Mouse (Mus musculus): Measurements from ENCODE around the gene Pnkp.

The Pnkp gene

DNA sequence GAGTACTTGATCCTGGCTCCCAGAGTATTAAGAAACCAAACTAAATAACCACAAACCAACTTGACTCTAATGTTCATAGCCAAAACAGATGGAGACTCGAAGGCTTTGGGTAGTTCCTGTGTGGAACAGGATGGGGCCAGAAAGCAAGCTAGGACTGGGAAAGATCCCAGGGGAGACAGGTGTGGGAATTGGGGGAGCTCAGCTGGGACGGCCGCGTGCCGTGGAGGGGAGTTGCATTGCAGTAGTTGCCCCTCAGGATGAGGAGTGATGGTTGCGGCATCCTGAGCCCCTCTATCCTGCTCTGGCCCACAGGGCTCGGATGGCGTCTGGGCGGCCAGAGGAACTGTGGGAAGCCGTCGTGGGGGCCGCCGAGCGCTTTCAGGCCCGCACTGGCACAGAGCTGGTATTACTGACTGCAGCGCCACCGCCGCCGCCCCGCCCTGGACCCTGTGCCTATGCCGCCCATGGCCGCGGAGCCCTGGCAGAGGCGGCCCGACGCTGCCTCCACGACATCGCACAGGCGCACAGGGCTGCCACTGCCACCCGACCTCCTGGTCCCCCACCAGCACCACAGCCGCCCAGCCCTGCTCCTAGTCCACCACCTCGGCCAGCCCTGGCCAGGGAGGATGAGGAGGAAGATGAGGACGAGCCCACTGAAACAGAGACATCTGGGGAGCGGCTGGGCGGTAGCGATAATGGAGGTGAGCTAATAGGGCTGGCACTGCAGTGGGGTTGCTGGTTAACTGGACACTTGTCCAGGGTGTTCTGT is 4.5 kb upstream of the Pnkp start:
- DNase-seq (ENCODE audit: low read depth, low spot score) = no peak

DNA sequence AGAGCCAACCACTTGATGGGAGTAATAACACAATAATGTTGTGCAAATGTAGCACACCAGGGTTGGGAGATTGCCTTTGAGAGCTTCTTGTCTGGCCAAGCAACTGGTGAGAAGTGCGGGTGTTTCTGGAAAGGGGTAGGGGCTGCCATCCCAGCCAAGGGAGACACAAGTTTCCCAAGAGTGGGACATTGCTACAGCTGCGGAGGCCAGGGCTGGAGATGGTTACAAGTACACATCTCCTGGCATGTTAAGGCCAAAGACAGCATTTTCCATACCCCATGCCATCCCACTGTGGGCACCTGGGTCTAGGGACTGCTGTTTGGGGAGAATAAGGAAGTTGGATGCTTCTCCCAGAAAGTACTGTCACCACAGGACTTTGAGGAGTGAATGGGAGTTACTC is 3.9 kb upstream of the Pnkp start:
- DNase-seq (ENCODE audit: low read depth, low spot score) = no peak

DNA sequence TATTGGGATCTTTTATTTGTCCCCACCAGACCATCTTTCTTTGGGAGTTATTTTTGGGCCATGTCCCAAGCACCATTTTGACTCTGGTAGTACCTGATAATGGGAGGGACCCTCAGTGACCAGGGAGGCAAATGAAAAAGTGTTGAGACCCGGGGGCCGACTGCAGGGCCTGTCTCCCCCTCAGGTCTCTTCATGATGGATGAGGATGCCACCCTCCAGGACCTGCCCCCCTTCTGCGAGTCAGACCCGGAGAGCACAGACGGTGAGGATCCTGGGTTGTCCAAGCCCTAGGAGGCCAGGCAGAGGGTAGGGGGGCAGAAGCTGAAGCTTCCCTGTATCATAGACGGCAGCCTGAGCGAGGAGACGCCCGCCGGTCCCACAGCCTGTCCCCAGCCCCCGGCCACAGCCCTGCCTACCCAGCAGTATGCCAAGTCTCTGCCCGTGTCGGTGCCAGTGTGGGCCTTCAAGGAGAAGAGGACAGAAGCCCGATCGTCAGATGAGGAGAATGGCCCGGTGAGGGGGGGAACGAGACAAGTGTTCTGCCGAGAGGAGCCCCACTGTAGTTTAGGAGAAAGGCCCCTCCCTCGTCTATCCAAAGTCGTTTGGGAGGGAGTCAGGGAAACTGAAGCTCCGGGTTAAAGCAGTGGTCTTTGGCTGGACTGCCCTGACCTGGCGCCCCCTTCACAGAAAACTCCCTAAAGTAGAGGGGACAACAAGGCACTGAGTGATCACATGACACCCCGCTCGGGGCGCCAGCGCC is 3.2 kb upstream of the Pnkp start:
- no peak for DNase-seq (ENCODE audit: low read depth, low spot score)

DNA sequence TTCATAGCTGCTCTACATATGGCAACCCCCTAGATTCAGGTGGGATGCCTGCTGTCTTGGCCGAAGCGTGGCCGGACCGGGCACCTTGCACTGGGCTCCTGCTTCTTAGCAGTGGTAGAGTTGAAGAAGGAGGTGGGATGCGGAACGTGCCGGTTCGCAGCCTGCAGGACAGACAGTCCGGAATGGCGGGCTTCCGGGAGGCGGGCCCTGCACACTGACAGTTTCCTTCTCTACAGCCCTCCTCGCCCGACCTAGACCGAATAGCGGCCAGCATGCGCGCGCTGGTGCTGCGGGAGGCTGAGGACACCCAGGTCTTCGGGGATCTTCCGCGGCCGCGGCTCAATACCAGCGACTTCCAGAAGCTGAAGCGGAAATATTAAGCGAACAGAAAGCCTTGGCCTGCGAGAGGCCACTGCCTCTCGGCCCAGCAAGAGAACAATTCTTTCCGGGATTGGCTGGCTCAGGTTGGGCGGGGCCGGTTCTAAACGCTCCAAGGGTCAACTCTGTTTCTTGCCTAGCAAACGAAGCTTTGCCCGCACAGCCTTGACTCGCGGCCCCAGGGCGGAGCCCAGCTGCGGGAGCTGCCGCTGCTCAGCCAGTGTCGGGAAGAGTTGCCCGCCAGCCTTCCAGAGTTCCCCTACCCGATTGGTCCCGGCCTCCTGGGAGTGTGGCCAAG is 2.4 kb upstream of the Pnkp start:
- DNase-seq (ENCODE audit: low read depth, low spot score) = no peak

DNA sequence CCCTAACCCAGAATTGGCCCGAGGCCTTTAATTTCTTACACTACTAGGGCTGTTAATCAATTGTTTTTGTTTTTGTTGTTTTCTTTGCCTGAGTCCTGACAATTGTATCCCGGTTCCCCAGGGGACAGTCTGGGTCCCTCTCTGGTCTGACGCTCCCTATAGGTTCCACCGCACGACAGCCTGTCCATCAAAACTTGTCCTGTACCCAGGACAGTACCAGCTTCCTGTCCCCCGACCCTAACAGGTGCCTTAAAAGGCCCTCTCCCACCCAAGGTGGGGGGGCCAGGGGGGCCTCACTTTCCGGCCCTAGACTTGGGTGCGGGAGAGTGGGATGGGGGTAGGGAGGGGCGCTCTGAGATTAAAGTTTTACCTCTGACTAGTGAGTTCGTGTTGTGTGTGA is 1.9 kb upstream of the Pnkp start:
- no peak for DNase-seq (ENCODE audit: low read depth, low spot score)

DNA sequence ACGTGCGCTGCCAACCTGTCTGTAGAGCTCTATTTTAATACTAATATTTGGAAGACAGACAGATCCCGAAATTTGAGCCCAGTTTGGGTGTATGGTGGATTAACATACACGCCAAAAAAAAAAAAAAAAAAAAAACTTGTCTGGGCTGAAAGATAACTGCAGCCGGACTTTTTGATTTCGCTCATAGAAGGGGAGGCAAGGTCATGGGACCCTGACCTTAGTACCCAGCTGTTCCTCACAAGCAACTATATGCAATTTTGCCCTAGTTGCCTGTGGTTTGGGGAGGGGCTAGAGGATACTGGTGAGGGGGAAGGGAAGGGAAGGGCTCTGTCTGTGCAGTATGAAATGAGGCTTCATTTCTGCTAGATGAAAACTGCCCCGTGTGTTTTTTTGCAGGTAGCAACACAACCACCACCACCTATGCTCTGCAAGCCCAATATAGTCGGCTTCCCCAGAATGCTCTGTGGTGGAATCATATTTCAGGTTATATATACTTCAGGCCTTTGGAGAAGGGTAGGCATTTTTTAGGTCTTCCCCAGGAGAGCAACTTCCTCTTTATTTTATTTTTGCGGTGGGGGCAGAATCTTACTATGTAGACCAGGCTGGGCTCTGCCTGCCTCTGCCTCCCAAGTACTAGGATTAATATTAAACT is 548 bp upstream of the Pnkp start:
- no peak for DNase-seq (ENCODE audit: low read depth, low spot score)

DNA sequence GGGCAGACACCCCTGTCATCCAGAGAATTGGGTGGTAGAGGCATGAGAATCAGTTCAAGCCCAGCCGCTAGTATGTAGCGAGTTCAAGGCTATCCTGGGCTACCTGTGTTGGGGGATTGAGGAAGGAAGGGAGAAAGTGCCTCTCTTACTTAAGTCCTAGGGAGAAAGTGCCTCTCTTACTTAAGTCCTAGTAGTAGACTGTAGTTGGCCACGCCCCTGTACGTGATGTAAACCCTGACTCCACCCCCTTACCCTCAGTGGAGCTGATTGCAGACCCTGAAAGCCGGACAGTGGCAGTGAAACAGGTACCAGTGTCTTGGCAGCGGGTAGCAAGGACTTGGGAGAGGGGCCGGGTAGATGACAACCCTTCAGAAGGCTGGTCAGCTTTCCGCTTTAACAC is 966 bp downstream of the Pnkp start:
- DNase-seq (ENCODE audit: low read depth, low spot score) = no peak

DNA sequence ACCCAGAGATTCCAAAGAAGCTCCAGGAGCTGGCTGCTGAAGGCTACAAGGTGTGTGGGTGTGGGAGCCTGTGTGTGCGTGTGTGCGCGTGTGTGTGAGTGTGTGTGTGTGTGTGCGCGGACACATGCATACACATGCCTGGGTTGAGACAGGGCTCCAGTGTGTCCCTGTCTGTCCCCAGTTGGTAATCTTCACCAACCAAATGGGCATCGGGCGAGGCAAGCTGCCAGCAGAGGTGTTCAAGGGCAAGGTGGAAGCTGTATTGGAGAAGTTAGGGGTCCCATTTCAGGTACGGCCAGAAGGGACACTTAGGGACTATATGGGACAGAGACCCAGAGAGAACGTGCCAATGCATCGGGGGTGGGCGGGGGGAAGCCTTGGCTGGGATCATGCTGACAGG is 3.0 kb downstream of the Pnkp start:
- DNase-seq (ENCODE audit: low read depth, low spot score) = no peak

DNA sequence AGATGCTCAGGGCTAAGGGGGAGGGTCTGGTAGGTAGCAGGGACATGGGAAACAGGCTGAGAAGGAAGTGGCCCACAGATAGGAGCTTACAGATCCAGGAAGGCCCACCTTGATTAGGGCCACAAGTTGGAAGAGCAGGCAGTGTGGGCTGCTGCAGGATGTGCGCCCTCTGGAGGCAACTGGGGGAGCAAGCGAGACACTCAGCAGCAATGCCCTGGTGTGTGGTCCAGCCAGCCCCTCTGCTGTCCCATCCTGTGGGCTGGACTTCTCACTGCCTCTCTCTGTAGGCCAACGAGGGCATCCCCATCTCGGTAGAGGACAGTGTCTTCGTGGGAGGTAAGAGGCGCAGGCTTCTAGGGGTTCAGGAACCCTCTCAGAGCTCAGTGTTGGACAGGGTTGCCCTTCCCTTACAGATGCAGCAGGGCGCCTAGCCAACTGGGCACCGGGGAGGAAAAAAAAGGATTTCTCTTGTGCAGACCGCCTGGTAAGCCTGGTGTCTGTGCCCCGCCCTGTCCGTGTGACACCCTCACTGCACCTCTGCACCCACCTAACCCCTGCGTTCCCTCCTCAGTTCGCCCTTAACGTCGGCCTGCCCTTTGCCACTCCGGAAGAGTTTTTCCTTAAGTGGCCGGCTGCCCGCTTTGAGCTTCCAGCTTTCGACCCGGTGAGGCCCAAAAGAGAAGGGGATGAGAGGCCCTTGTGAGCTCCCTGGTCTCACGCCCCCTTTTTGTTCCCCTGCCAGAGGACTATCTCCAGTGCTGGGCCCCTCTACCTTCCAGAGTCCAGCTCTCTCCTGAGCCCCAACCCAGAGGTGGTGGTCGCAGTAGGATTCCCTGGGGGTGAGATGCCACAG is 3.9 kb downstream of the Pnkp start:
- no peak for DNase-seq (ENCODE audit: low read depth, low spot score)

DNA sequence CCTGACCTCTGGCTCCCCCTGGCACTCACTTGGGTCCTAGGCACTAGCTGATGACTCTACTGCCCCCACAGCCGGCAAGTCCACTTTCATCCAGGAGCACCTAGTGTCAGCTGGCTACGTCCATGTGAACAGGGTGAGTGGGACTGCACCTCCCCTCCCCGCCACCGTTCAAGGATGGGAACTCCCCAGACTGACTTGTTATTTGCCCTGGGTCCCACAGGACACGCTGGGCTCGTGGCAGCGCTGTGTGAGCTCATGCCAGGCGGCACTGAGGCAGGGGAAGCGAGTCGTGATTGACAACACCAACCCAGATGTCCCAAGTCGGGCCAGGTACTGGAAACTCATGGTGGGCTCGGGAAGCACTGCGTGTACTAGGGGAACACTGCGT is 4.5 kb downstream of the Pnkp start:
- DNase-seq (ENCODE audit: low read depth, low spot score) = no peak

DNA sequence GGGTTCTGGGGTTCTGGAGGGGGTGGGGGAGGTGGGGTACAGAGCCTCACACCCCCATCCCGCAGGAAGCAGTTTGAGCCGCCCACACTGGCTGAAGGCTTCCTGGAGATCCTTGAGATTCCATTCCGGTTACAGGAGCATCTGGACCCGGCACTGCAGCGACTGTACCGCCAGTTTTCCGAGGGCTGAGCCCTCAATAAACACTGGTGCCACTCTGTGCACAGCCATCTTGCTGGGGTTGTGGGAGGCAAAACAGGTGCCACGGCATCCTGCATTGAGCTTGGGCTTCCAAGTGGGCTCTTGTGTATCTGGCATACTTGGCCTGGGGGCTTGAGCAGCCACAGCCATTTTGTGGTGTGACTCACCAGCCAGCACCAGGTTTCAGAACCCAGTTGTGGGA is 5.5 kb downstream of the Pnkp start:
- no peak for DNase-seq (ENCODE audit: low read depth, low spot score)

DNA sequence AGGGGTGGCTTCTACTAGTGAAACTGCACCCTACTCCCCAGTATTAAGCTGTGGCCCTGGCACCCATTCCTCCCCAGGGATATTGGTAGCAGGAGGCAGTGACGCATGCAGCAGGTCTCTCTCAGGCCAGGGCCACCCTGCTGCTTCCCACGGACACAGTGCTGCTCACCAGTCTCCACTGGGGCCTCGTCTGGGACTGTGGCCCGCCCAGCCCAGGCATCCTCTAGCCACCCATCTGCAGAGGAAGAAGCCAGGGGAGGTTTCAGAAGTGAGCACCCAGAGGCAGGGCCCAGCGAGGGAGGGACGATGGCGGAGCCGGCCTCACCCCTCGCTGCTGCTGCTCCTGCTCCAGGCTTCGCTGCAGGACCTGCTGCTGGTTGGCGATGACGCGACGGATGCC is 6.3 kb downstream of the Pnkp start:
- DNase-seq (ENCODE audit: low read depth, low spot score) = no peak

DNA sequence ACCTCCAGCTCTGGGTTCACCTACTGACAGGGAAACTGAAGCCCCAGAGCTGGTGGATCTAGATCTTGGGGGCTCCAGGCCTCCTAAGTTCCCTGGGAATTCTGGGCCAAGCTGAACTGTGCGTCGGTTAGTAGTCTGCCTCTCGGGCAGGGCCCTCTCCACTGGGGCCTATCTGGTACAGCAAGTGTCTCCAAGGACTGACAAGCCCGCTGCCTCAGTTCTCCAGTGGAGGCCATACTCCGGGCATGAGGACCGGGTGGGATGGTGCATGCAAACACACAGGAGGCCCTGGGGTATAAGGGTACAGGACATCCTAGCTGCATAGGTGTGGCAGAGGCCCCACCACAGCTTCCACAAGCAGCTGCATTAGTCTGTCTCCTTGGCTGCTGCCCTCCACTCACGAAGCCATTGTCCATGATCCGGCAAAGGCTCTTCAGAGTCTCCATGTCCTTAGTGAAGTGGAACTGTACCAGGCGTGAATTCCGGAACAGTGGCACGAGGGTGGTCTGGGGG is 7.1 kb downstream of the Pnkp start:
- no peak for DNase-seq (ENCODE audit: low read depth, low spot score)

DNA sequence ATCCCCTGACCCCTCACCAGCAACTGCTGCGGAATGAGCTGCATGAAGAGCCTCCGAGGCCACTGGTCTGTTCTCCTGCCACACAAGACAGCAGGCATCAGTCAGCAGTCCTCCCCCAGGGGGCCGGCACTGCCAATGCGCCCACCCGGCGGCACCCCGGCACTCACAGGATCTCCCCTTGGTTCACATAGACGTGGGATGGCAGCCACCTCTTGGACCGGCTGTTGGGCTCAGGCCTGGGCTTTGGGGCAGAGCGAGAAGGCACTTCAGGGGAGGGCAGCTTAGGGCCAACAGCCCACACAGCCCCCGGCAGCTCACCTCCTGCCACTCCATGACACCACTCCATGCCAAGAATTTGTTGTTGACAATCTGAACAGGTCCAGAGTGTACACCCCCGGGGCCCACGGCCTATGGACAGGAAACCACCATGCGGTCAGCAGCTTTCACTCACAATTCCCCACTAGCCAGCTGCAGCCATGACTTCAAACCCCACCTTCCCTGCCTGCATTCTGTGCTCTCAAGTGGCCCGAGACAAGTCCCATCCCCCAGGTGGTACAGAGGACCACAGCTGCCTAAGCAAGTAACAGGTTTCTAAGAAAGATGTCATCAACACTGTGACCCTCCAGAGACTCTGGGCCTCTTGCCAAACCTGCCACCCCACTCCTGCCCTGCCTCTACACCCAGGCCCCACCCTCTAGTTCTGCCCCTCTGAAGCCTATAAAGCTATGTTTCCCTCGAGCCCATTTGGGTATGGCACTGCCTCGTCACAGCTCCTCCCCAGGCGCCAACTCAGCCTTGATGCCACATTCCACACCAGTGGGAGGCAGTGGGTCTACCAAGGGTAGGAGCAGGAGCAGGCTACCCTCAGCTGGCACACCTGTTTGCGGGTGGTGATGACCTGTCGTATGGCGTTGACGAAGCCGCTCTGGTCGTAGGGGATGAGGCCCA is 7.9 kb downstream of the Pnkp start:
- DNase-seq (ENCODE audit: low read depth, low spot score) = no peak

DNA sequence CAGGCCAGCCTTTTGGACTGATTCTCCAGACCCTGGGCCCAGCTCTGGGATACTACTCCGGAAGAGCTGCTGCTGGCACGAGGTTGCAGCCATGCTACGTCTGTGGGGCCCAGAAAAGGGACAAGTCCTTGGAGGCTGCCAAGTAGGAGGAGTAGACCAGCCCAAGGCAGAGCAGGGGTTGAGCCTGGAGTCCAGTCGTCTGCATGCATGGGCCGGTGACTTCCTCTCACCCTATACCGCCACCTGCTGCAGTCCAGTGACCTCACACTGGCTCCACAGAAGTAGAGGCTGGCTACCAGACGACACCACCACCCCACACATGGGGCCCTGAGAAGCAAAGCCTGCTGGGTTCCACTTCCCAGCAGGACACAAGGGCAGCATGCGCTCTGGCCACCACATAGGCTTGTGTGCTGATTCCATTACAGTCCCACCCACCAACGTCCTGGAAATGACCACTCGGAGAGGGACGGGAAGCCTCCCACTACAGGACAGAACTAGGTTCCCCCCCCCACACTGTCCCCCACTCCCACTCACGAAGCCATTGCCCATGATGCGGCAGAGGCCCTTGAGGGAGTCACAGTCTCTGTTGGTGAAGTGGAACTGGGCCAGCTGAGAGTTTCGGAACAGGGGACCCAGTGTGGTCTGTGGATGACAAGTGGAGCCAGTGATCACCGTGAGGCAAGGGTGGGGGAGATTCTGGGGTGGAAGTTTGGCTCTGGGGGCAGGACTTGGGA is 9.5 kb downstream of the Pnkp start:
- DNase-seq (ENCODE audit: low read depth, low spot score) = no peak

DNA sequence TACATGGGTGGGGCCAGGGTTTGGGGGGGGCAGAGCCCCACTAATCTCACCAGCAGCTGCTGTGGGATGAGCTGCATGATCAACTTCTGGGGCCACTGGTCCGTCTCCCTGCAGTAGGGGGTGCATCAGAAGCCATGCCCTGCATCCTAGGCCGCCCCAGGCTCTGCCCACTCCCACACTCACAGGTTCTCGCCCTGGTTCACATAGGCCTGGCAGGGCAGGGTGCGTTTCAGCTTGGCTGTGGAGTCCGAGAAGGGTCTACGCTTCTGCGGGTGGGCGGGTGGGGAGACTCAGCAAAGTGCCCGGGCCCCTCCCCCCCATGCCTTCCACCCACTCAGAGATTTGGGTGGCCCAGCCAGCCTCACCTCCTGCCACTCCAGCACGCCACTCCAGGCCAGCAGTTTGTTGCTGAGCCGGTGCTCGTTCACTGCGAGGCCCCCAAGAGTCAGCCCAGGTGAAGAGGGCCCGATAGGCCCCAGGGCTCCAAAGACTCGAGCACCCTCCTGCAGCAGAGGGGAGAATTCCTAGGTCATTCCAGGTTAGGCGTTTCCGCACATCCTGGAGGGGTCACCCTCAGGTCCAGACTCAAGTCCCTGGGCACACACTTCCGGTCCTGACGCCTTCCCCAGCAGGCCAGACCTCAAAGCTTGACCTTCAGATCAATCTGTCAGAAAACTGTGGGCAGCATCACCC is 10.2 kb downstream of the Pnkp start:
- no peak for DNase-seq (ENCODE audit: low read depth, low spot score)

DNA sequence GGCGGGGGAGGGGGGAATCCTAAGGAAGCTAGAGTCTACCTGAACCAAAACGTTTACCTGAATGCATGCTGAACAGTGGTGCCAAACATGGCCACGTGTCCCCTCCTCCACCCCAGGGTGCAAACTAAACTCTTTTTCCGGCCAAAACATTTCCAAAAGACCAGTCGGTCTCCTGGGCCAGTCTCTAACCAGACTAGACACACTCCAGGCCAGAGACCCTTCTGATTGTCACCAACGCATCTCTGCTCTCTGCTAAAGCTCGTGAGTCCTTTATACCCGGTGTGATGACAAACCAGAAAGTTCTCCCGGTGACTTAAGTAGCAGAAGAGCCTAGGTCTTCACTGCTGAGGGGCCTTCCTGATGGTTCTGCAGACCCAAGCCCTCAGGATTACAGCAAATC is 10.9 kb downstream of the Pnkp start:
- no peak for DNase-seq (ENCODE audit: low read depth, low spot score)

DNA sequence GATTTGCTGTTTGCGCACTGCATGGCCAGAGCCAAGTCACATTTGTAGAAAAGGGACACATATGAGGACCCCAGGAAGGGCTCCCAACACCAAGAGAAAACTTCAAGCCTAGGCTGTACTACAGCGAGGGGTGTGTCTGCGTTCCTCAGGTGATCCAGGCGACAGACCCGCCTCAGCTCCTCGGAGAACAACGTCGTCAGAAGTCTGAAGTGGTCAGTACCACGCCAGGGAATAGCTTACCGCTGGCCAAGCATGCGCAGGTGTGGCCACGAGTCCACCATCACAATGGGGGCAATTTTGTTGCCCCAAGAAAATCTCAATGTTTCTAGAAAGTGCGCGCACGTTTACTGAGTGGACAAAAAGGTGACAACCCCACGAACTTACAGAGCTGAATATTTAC is 11.5 kb downstream of the Pnkp start:
- DNase-seq (ENCODE audit: low read depth, low spot score) = no peak

Measured in telencephalon, adult 2 months (tissue).